Mouse (Mus musculus) intestine, embryonic 15.5 days (tissue): Measurements from ENCODE around the gene Dbp. TPM values are rescaled to one million over a fixed set of nuclear protein-coding genes. Genes with fewer than 3 reads are reported as not detected.
A peak's percentile ranks its signal among the peaks of the same experiment; 100 is the strongest.

Source experiments
- ATAC-seq: fragments of 200-750 bp; cut with Nextera tagmentation; 2 replicates; pipeline ENCODE4 v1.8.0; 2017; ENCODE audit warnings: moderate TSS enrichment, moderate library complexity
- H3K27ac ChIP-seq: fragments of 300-500 bp; sonication (generic); 2 replicates; pipeline ENCODE4 v1.5.1; 2015; ENCODE audit warnings: mild to moderate bottlenecking, inconsistent platforms
- H3K27me3 ChIP-seq: fragments of 300-500 bp; sonication (generic); replicated peaks from 2 replicates; pipeline ENCODE4 v1.6.1; 2015; ENCODE audit warnings: inconsistent platforms
- H3K36me3 ChIP-seq: fragments of 300-500 bp; sonication (generic); 2 replicates; pipeline ENCODE4 v1.6.1; 2015; ENCODE audit warnings: inconsistent platforms
- H3K4me1 ChIP-seq: fragments of 300-500 bp; sonication (generic); replicated peaks from 2 replicates; pipeline ENCODE4 v1.6.1; 2015; ENCODE audit warnings: inconsistent platforms
- H3K4me2 ChIP-seq: fragments of 300-500 bp; sonication (generic); replicated peaks from 2 replicates; pipeline ENCODE4 v1.6.1; 2015; ENCODE audit warnings: mild to moderate bottlenecking, inconsistent platforms
- H3K4me3 ChIP-seq: fragments of 300-500 bp; sonication (generic); replicated peaks from 2 replicates; pipeline ENCODE4 v1.5.1; 2015; ENCODE audit warnings: inconsistent platforms
- H3K9ac ChIP-seq: fragments of 300-500 bp; sonication (generic); 2 replicates; pipeline ENCODE4 v1.6.1; 2015; ENCODE audit warnings: inconsistent platforms
- H3K9me3 ChIP-seq: fragments of 300-500 bp; sonication (generic); 2 replicates; pipeline ENCODE4 v1.6.1; 2016; ENCODE audit warnings: inconsistent platforms
- WGBS: fragments of 180-500 bp; shearing (Covaris S2); methylation state at CpG from one replicate; pipeline ENCODE4 v1.1.7; 2015; 5-methylcytosine and 5-hydroxymethylcytosine counted together
- polyA plus RNA-seq: library from polyadenylated mRNA; unstranded; fragments of >200 nt; fragmentation: Nextera tagmentation; extraction: Ambion mirVana; gene quantifications from 2 replicates; pipeline ENCODE4 v1.2.1, GENCODE M21; 2015

The Dbp gene
- polyA plus RNA-seq, 1 experiment from 2014 or later: 3.4 TPM

GRCm38 (mm10) chr7:45699523-45700141 is 5.3 kb upstream of the Dbp start, which contains the start of gene Car11:
Gene Car11, plus strand, starts transcription at chr7:45699843.
- Histone ChIP-seq H3K36me3 (no peaks in the 10 kb centered on the region), H3K9ac (peak within 1 kb of the TSS; percentile 50), H3K9me3 (no peaks in the 10 kb centered on the region), H3K27me3 (peaks cover 24% of the 10 kb centered on the region), H3K27ac (no peak within 1 kb of the TSS), H3K4me1 (peaks cover 21% of the 10 kb centered on the region), H3K4me3 (peak within 1 kb of the TSS; percentile 39), H3K4me2 (peak within 1 kb of the TSS; percentile 88)
- 4% methylated on average over 36 of the region's 36 CpGs for WGBS
- ATAC-seq: no peak

- H3K4me2 ChIP-seq: peak overlapping the region; percentile 88
- peak overlapping the region; percentile 39 for H3K4me3 ChIP-seq
- no peak overlapping the region for H3K27ac ChIP-seq
- peaks cover 25% of the 10 kb centered on the region for H3K4me1 ChIP-seq
- H3K27me3 ChIP-seq: peaks cover 24% of the 10 kb centered on the region
- WGBS: under 1% methylated on average over 20 of the region's 20 CpGs
- no peaks in the 10 kb centered on the region for H3K9me3 ChIP-seq
- no peak for ATAC-seq
- H3K36me3 ChIP-seq: no peaks in the 10 kb centered on the region
- H3K9ac ChIP-seq: peak overlapping the region; percentile 50
Observed at GRCm38 (mm10) chr7:45700301-45701015, 4.4 kb upstream of the Dbp start.

GRCm38 (mm10) chr7:45701072-45701471 is 3.8 kb upstream of the Dbp start:
- H3K27ac ChIP-seq: peak overlapping the region; percentile 22; the same call in 1 of the 2 replicates
- H3K9ac ChIP-seq: no peak overlapping the region
- no peak overlapping the region; the same call in 1 of the 2 replicates for H3K4me3 ChIP-seq

GRCm38 (mm10) chr7:45701607-45702006 is 3.3 kb upstream of the Dbp start:
- H3K36me3 ChIP-seq: no peaks in the 10 kb centered on the region
- H3K4me2 ChIP-seq: no peak overlapping the region
- H3K27ac ChIP-seq: no peak overlapping the region
- H3K4me1 ChIP-seq: peaks cover 35% of the 10 kb centered on the region
- 92% methylated on average over 11 of the region's 11 CpGs for WGBS
- H3K4me3 ChIP-seq: no peak overlapping the region
- ATAC-seq: no peak
- H3K9me3 ChIP-seq: no peaks in the 10 kb centered on the region
- H3K27me3 ChIP-seq: peaks cover 24% of the 10 kb centered on the region
- H3K9ac ChIP-seq: no peak overlapping the region

More at GRCm38 (mm10) chr7:45701072-45701471, 3.8 kb upstream of the Dbp start:
- no peak for ATAC-seq
- no peaks in the 10 kb centered on the region for H3K36me3 ChIP-seq
- H3K4me1 ChIP-seq: peaks cover 31% of the 10 kb centered on the region
- peak overlapping the region; percentile 88 for H3K4me2 ChIP-seq
- 30% methylated on average over 11 of the region's 11 CpGs for WGBS
- H3K27me3 ChIP-seq: peaks cover 24% of the 10 kb centered on the region
- H3K9me3 ChIP-seq: no peaks in the 10 kb centered on the region

- Histone ChIP-seq H3K9me3 (no peaks in the 10 kb centered on the region), H3K4me1 (peaks cover 40% of the 10 kb centered on the region)
- ATAC-seq: no peak
Observed at GRCm38 (mm10) chr7:45702316-45702715, 2.6 kb upstream of the Dbp start.

GRCm38 (mm10) chr7:45702809-45703520 is 1.9 kb upstream of the Dbp start:
- ATAC-seq: no peak
- H3K27me3 ChIP-seq: peaks cover 24% of the 10 kb centered on the region
- peaks cover 46% of the 10 kb centered on the region for H3K4me1 ChIP-seq
- H3K4me2 ChIP-seq: peak overlapping the region; percentile 99; the same call in 1 of the 2 replicates
- H3K9me3 ChIP-seq: no peaks in the 10 kb centered on the region
- H3K36me3 ChIP-seq: no peaks in the 10 kb centered on the region
- no peak overlapping the region for H3K9ac ChIP-seq
- no peak overlapping the region for H3K27ac ChIP-seq
- 91% methylated on average over 17 of the region's 17 CpGs for WGBS
- no peak overlapping the region for H3K4me3 ChIP-seq

More at GRCm38 (mm10) chr7:45702316-45702715, 2.6 kb upstream of the Dbp start:
- Histone ChIP-seq H3K27ac (no peak overlapping the region), H3K4me3 (no peak overlapping the region), H3K27me3 (peaks cover 24% of the 10 kb centered on the region), H3K9ac (no peak overlapping the region), H3K4me2 (no peak overlapping the region), H3K36me3 (no peaks in the 10 kb centered on the region)
- WGBS: 93% methylated on average over 11 of the region's 11 CpGs

GRCm38 (mm10) chr7:45703521-45704033 is 1.3 kb upstream of the Dbp start:
- no peaks in the 10 kb centered on the region for H3K36me3 ChIP-seq
- peak overlapping the region; percentile 80 for H3K27ac ChIP-seq
- H3K4me1 ChIP-seq: peaks cover 52% of the 10 kb centered on the region
- ATAC-seq: no peak
- peaks cover 21% of the 10 kb centered on the region for H3K27me3 ChIP-seq
- H3K9me3 ChIP-seq: no peaks in the 10 kb centered on the region
- H3K4me3 ChIP-seq: peak overlapping the region; percentile 14; the same call in 1 of the 2 replicates
- WGBS: 44% methylated on average over 12 of the region's 12 CpGs
- H3K9ac ChIP-seq: peak overlapping the region; percentile 27; the same call in 1 of the 2 replicates
- peak overlapping the region; percentile 99 for H3K4me2 ChIP-seq

GRCm38 (mm10) chr7:45704046-45704559 is 785 bp upstream of the Dbp start:
- peak overlapping the region; percentile 27; the same call in 1 of the 2 replicates for H3K9ac ChIP-seq
- peaks cover 55% of the 10 kb centered on the region for H3K4me1 ChIP-seq
- WGBS: under 1% methylated on average over 13 of the region's 13 CpGs
- H3K27me3 ChIP-seq: peaks cover 16% of the 10 kb centered on the region
- H3K9me3 ChIP-seq: no peaks in the 10 kb centered on the region
- H3K36me3 ChIP-seq: no peaks in the 10 kb centered on the region
- peak overlapping the region; percentile 67 for H3K4me3 ChIP-seq
- H3K27ac ChIP-seq: peak overlapping the region; percentile 80
- peak overlapping the region; percentile 99 for H3K4me2 ChIP-seq
- peak; percentile 57 for ATAC-seq

- Histone ChIP-seq H3K4me2 (peak overlapping the region; percentile 99), H3K27ac (peak overlapping the region; percentile 83), H3K4me3 (peak overlapping the region; percentile 67), H3K9ac (peak overlapping the region; percentile 78), H3K9me3 (no peaks in the 10 kb centered on the region), H3K4me1 (peaks cover 55% of the 10 kb centered on the region), H3K36me3 (no peaks in the 10 kb centered on the region), H3K27me3 (peaks cover 3% of the 10 kb centered on the region)
- WGBS: under 1% methylated on average over 21 of the region's 21 CpGs
- ATAC-seq: no peak
Observed at GRCm38 (mm10) chr7:45705443-45705864, 566 bp downstream of the Dbp start.

GRCm38 (mm10) chr7:45705873-45706281 is 989 bp downstream of the Dbp start:
- Histone ChIP-seq H3K27ac (0 out of 2 replicates have a peak overlapping the region, but pooled peaks have one; percentile 83), H3K9ac (peak overlapping the region; percentile 78), H3K36me3 (0 out of 2 replicates have a peak, but pooled peaks cover 4% of the 10 kb centered on the region), H3K4me2 (peak overlapping the region; percentile 99), H3K4me1 (peaks cover 57% of the 10 kb centered on the region), H3K4me3 (peak overlapping the region; percentile 67), H3K9me3 (no peaks in the 10 kb centered on the region), H3K27me3 (no peaks in the 10 kb centered on the region)
- 0% methylated on average over 7 of the region's 7 CpGs for WGBS
- 0 out of 2 replicates have a peak, but pooled peaks have one; percentile 11 for ATAC-seq

GRCm38 (mm10) chr7:45706721-45707241 is 1.9 kb downstream of the Dbp start:
- peaks cover 13% of the 10 kb centered on the region for H3K36me3 ChIP-seq
- peak overlapping the region; percentile 83 for H3K27ac ChIP-seq
- no peaks in the 10 kb centered on the region for H3K27me3 ChIP-seq
- ATAC-seq: peak; percentile 12
- peak overlapping the region; percentile 67 for H3K4me3 ChIP-seq
- peaks cover 59% of the 10 kb centered on the region for H3K4me1 ChIP-seq
- H3K4me2 ChIP-seq: peak overlapping the region; percentile 99
- H3K9me3 ChIP-seq: no peaks in the 10 kb centered on the region
- under 1% methylated on average over 45 of the region's 45 CpGs for WGBS
- H3K9ac ChIP-seq: peak overlapping the region; percentile 78
